8 mouse cellular contexts compared by ENCODE assay signal in the genomic region with DNA sequence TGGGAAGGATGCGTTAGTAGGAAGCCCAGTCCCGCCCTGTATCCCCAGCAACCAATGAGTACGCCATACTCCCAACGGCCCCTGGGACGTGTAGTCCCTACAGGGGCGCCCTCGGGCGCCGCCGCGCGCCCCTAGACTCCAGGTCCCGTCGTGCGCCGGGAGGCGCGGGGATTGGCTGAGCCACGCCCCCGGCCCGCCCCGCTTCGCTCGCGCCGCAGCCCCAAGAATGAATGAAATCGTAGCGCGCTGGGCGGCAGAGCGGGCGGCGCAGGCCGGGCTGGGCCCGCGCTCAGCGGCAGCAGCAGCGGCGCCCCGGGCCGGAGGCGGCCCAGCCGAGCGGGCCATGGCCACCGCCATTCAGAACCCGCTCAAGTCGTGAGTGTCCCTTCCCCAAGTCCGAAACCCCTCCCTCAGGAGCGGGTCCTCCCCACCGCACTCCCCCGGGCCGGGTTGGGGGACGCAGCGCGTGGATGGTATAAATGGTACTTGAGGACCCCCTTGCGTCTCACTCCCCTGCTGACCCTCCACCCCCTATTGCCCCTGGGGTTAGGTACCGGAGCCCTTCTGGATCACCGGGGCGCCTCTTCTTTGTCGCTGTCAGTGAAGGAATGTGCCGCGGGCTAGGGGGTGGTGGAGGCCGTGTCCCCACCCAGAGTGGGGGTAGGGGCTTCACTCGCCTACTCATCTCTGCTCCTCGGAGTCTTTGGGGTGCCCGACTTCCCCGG. TPM values are rescaled to one million over a fixed set of nuclear protein-coding genes. Genes with fewer than 3 reads are reported as not detected.
DNase-seq lines count a peak whose midpoint lies in the region; ATAC-seq lines count a peak whose summit lies in the region.

A gene (plus strand): TSS at position 214 of the 725 bp plus-strand sequence.

- H3K9ac ChIP-seq in embryonic facial prominence, embryonic 12.5 days = peak within 1 kb of the TSS; percentile 66
- peak within 1 kb of the TSS; percentile 70 for H3K9ac ChIP-seq in limb, embryonic 13.5 days
- peak within 1 kb of the TSS; percentile 84 for H3K9ac ChIP-seq in midbrain, embryonic 14.5 days (replicated peaks; ENCODE audit: low read length)
- peak within 1 kb of the TSS; percentile 42 for H3K9ac ChIP-seq in stomach, embryonic 14.5 days (replicated peaks; ENCODE audit: low read depth, low read length)

- peak within 1 kb of the TSS; percentile 60 for H3K27ac ChIP-seq in embryonic facial prominence, embryonic 12.5 days
- H3K27ac ChIP-seq in limb, embryonic 13.5 days = no peak within 1 kb of the TSS
- H3K27ac ChIP-seq in midbrain, embryonic 14.5 days (replicated peaks; ENCODE audit: low read depth, low read length) = peak within 1 kb of the TSS; percentile 93
- no peak within 1 kb of the TSS for H3K27ac ChIP-seq in stomach, embryonic 14.5 days (ENCODE audit: low read length)

- H3K36me3 ChIP-seq in embryonic facial prominence, embryonic 12.5 days = no peaks in the 10 kb centered on the region
- no peaks in the 10 kb centered on the region for H3K36me3 ChIP-seq in limb, embryonic 13.5 days
- H3K36me3 ChIP-seq in midbrain, embryonic 14.5 days (ENCODE audit: control insufficient read depth, insufficient read depth, low read length) = no peaks in the 10 kb centered on the region
- no peaks in the 10 kb centered on the region for H3K36me3 ChIP-seq in stomach, embryonic 14.5 days (ENCODE audit: control insufficient read depth, insufficient read depth, low read length)

- H3K9me3 ChIP-seq in embryonic facial prominence, embryonic 12.5 days = no peaks in the 10 kb centered on the region
- H3K9me3 ChIP-seq in limb, embryonic 13.5 days = no peaks in the 10 kb centered on the region
- H3K9me3 ChIP-seq in midbrain, embryonic 14.5 days (ENCODE audit: control insufficient read depth, low read length) = no peaks in the 10 kb centered on the region
- H3K9me3 ChIP-seq in stomach, embryonic 14.5 days (ENCODE audit: control insufficient read depth, low read depth, low read length) = no peaks in the 10 kb centered on the region

- H3K4me2 ChIP-seq in embryonic facial prominence, embryonic 12.5 days (replicated peaks) = peak within 1 kb of the TSS; percentile 96
- H3K4me2 ChIP-seq in limb, embryonic 13.5 days (replicated peaks) = peak within 1 kb of the TSS; percentile 99
- H3K4me2 ChIP-seq in midbrain, embryonic 14.5 days (ENCODE audit: low read length) = peak within 1 kb of the TSS; percentile 82
- H3K4me2 ChIP-seq in stomach, embryonic 14.5 days (replicated peaks; ENCODE audit: low read depth, low read length) = peak within 1 kb of the TSS; percentile 99

- H3K4me3 ChIP-seq in embryonic facial prominence, embryonic 12.5 days = peak within 1 kb of the TSS; percentile 59
- peak within 1 kb of the TSS; percentile 60 for H3K4me3 ChIP-seq in limb, embryonic 13.5 days
- H3K4me3 ChIP-seq in midbrain, embryonic 14.5 days (replicated peaks; ENCODE audit: low read depth, low read length) = peak within 1 kb of the TSS; percentile 84
- peak within 1 kb of the TSS; percentile 51 for H3K4me3 ChIP-seq in stomach, embryonic 14.5 days (ENCODE audit: low read depth, low read length)

- peak; percentile 81 for ATAC-seq in embryonic facial prominence, embryonic 12.5 days (ENCODE audit: insufficient number of reproducible peaks, insufficient read depth, low FRiP score, low TSS enrichment)
- ATAC-seq in limb, embryonic 13.5 days (ENCODE audit: low FRiP score, low read depth) = peak; percentile 84
- ATAC-seq in midbrain, embryonic 14.5 days (ENCODE audit: low FRiP score, low TSS enrichment) = peak; percentile 77
- ATAC-seq in stomach, embryonic 14.5 days (ENCODE audit: insufficient number of reproducible peaks, insufficient read depth, low FRiP score, low read depth) = peak; percentile 84

- H3K4me1 ChIP-seq in embryonic facial prominence, embryonic 12.5 days = peaks cover 43% of the 10 kb centered on the region
- H3K4me1 ChIP-seq in limb, embryonic 13.5 days = peaks cover 48% of the 10 kb centered on the region
- H3K4me1 ChIP-seq in midbrain, embryonic 14.5 days (ENCODE audit: control insufficient read depth, insufficient read depth, low read length) = peaks cover 34% of the 10 kb centered on the region
- peaks cover 20% of the 10 kb centered on the region for H3K4me1 ChIP-seq in stomach, embryonic 14.5 days (ENCODE audit: control insufficient read depth, insufficient read depth, low read length)

- peak; percentile 70 for DNase-seq in CD4-positive helper T cell, adult 2 months (ENCODE audit: low read depth, low spot score)
- peak; percentile 91 for DNase-seq in adrenal gland, postnatal 14 days
- peak; percentile 52 to 61 for DNase-seq in heart, adult 9 months (ENCODE audit: low spot score in 2 of 2)
- peak; percentile 45 to 51 for DNase-seq in kidney, adult 8-10 months
- peak; percentile 97 for DNase-seq in midbrain, embryonic 14.5 days

- peaks cover 21% of the 10 kb centered on the region; the same call in 1 of the 2 replicates for H3K27me3 ChIP-seq in embryonic facial prominence, embryonic 12.5 days
- H3K27me3 ChIP-seq in limb, embryonic 13.5 days = peaks cover 25% of the 10 kb centered on the region
- H3K27me3 ChIP-seq in midbrain, embryonic 14.5 days (ENCODE audit: control insufficient read depth, insufficient read depth, low read length) = no peaks in the 10 kb centered on the region
- no peaks in the 10 kb centered on the region for H3K27me3 ChIP-seq in stomach, embryonic 14.5 days (ENCODE audit: control insufficient read depth, insufficient read depth, low read length)

- WGBS in embryonic facial prominence, embryonic 12.5 days = 1% methylated on average over 66 of the region's 67 CpGs
- under 1% methylated on average over 67 of the region's 67 CpGs for WGBS in limb, embryonic 13.5 days
- WGBS in midbrain, embryonic 14.5 days = under 1% methylated on average over 67 of the region's 67 CpGs
- WGBS in stomach, embryonic 14.5 days = under 1% methylated on average over 51 of the region's 67 CpGs

RNA-seq across cellular contexts. Expression of the gene that starts here (rescaled TPM):
- total RNA-seq in adrenal gland, postnatal 14 days (2021) = 1.8 and 2.4 TPM in 2 replicates
- 25.7 and 27.9 TPM in 2 replicates for polyA plus RNA-seq in embryonic facial prominence, embryonic 12.5 days (2016; fragmentation: Nextera tagmentation; extraction: Ambion mirVana)
- polyA plus RNA-seq in limb, embryonic 13.5 days (2015; fragmentation: Nextera tagmentation; extraction: Ambion mirVana) = 21.6 and 21.9 TPM in 2 replicates
- polyA plus RNA-seq in midbrain, embryonic 14.5 days (2014; fragmentation: Nextera tagmentation; extraction: Ambion mirVana) = 203 and 214 TPM in 2 replicates
- 6.0 and 11.0 TPM in 2 replicates for polyA plus RNA-seq in stomach, embryonic 14.5 days (2014; fragmentation: Nextera tagmentation; extraction: Ambion mirVana)

Comparison
In these comparisons a context has a peak if more than half of its experiments do, and no peak if none do; other contexts are left out.
1. H3K27ac ChIP-seq: peak in embryonic facial prominence, embryonic 12.5 days (single experiment) and midbrain, embryonic 14.5 days (single experiment); none in limb, embryonic 13.5 days (single experiment) and stomach, embryonic 14.5 days (single experiment).
2. Peak in every context shown above with its lines, with median percentiles within 50 percentile points of each other: DNase-seq, ATAC-seq, H3K4me2 ChIP-seq, H3K4me3 ChIP-seq and H3K9ac ChIP-seq.